Mouse (Mus musculus) intestine, postnatal 0 days (tissue): Measurements from ENCODE around the gene Dcaf12. TPM values are rescaled to one million over a fixed set of nuclear protein-coding genes. Genes with fewer than 3 reads are reported as not detected.

Experiments used
- ATAC-seq: fragments of 200-750 bp; cut with Nextera tagmentation; 2 replicates; pipeline ENCODE4 v1.8.0; 2017; ENCODE audit warnings: mild to moderate bottlenecking, moderate TSS enrichment, moderate library complexity
- H3K27ac ChIP-seq: fragments of 300-500 bp; sonication (generic); 2 replicates; pipeline ENCODE4 v1.5.1; 2014; ENCODE audit warnings: mild to moderate bottlenecking, low read depth, low read length, moderate library complexity
- H3K27me3 ChIP-seq: fragments of 300-500 bp; sonication (generic); replicated peaks from 2 replicates; pipeline ENCODE4 v1.6.1; 2014; ENCODE audit warnings: low read length, mixed read lengths; ENCODE audit not compliant: control insufficient read depth, insufficient read depth
- H3K36me3 ChIP-seq: fragments of 300-500 bp; sonication (generic); 2 replicates; pipeline ENCODE4 v1.6.1; 2014; ENCODE audit warnings: mild to moderate bottlenecking, moderate library complexity; ENCODE audit not compliant: control insufficient read depth, insufficient read depth
- H3K4me1 ChIP-seq: fragments of 300-500 bp; sonication (generic); replicated peaks from 2 replicates; pipeline ENCODE4 v1.6.1; 2014; ENCODE audit warnings: antibody characterized with exemption, low read length, mixed read lengths; ENCODE audit not compliant: control insufficient read depth, insufficient read depth
- H3K4me2 ChIP-seq: fragments of 300-500 bp; sonication (generic); replicated peaks from 2 replicates; pipeline ENCODE4 v1.6.1; 2014; ENCODE audit warnings: low read depth, mild to moderate bottlenecking, moderate library complexity
- H3K4me3 ChIP-seq: fragments of 300-500 bp; sonication (generic); 2 replicates; pipeline ENCODE4 v1.5.1; 2014; ENCODE audit warnings: low read depth, low read length
- H3K9ac ChIP-seq: fragments of 300-500 bp; sonication (generic); 2 replicates; pipeline ENCODE4 v1.6.1; 2014; ENCODE audit warnings: mild to moderate bottlenecking, low read depth, low read length
- H3K9me3 ChIP-seq: fragments of 300-500 bp; sonication (generic); 2 replicates; pipeline ENCODE4 v1.6.1; 2016; ENCODE audit warnings: mixed run types; ENCODE audit not compliant: control insufficient read depth
- CTCF ChIP-seq: sonication (generic); IDR thresholded peaks from 2 replicates; pipeline ENCODE4 v1.5.1; 2016; ENCODE audit warnings: low read depth, mild to moderate bottlenecking, control low read depth, antibody characterized with exemption, moderate library complexity
- WGBS: fragments of 180-500 bp; shearing (Covaris S2); extraction: QIAGEN DNeasy Blood & Tissue Kit; methylation state at CpG from one replicate; pipeline ENCODE4 v1.1.7; 2014; 5-methylcytosine and 5-hydroxymethylcytosine counted together
- polyA plus RNA-seq: library from polyadenylated mRNA; unstranded; fragments of >200 nt; fragmentation: Nextera tagmentation; extraction: Ambion mirVana; gene quantifications from 2 replicates; pipeline ENCODE4 v1.2.1, GENCODE M21; 2015

The Dcaf12 gene
- polyA plus RNA-seq, 1 experiment from 2014 or later, result 27.0 TPM

GRCm38 (mm10) chr4:41303671-41304070 is 11.0 kb downstream of the Dcaf12 start:
- peaks cover 64% of the 10 kb centered on the region for H3K36me3 ChIP-seq
- no peaks in the 10 kb centered on the region for H3K4me1 ChIP-seq
- no peak overlapping the region for H3K4me3 ChIP-seq
- H3K27ac ChIP-seq, result no peak overlapping the region
- ATAC-seq, result no peak
- no peaks in the 10 kb centered on the region for H3K27me3 ChIP-seq
- WGBS, result 75% methylated on average over 7 of the region's 7 CpGs
- no peak overlapping the region for H3K4me2 ChIP-seq
- no peak overlapping the region for H3K9ac ChIP-seq
- no peak for TF ChIP-seq CTCF
- H3K9me3 ChIP-seq, result no peaks in the 10 kb centered on the region

DNA sequence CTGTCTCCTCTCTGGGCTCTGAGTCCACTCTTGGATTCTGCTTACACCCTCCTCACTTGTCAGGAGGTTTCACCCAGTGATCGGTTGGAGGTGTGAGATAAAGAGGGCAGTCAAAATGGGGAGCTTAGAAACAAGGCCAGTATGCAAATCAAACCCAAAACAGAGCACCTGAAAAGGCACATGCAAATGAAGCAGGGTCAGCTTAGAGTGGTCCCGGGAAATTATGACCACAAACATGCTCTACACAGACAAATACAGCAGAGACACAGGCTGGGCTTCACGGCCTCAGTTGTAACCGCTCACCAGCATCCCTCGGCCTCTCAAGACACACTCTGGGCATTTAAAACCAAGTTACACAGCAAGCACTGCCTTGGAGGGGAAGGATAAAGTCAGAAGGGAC is 15.7 kb downstream of the Dcaf12 start:
- Histone ChIP-seq H3K4me3 (no peak overlapping the region), H3K27me3 (no peaks in the 10 kb centered on the region), H3K36me3 (peaks cover 88% of the 10 kb centered on the region), H3K27ac (no peak overlapping the region), H3K9ac (no peak overlapping the region), H3K4me1 (no peaks in the 10 kb centered on the region), H3K4me2 (no peak overlapping the region), H3K9me3 (no peaks in the 10 kb centered on the region)
- ATAC-seq, result no peak
- 96% methylated on average over 5 of the region's 5 CpGs for WGBS
- TF ChIP-seq CTCF, result no peak

DNA sequence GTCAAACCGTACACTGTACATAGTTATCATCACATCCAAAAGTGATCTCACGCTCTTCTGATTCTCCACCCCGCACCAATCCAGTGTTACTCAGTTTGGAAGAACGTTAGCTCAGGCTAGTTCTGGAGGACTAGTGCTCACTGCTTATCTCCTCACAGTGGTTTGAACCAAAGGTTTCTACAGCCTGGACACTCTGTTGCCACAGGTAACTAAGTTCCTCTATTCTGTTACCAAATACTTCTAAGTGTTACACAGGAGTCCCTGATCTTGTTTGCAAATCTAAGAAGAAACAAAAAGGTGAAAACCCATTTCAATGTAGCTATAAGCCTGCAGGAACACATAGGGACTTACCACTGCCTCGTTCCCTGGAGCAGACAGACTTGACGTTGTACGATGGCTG is 18.7 kb downstream of the Dcaf12 start:
- H3K9me3 ChIP-seq, result no peaks in the 10 kb centered on the region
- no peak overlapping the region for H3K27ac ChIP-seq
- WGBS, result 92% methylated on average over 7 of the region's 7 CpGs
- H3K4me2 ChIP-seq, result no peak overlapping the region
- ATAC-seq, result no peak
- no peak overlapping the region for H3K9ac ChIP-seq
- no peak for TF ChIP-seq CTCF
- H3K36me3 ChIP-seq, result peaks cover 92% of the 10 kb centered on the region
- no peaks in the 10 kb centered on the region for H3K4me1 ChIP-seq
- no peaks in the 10 kb centered on the region for H3K27me3 ChIP-seq
- no peak overlapping the region for H3K4me3 ChIP-seq

- no peak for ATAC-seq
- peaks cover 92% of the 10 kb centered on the region for H3K36me3 ChIP-seq
- WGBS, result 86% methylated on average over 11 of the region's 11 CpGs
Measured at GRCm38 (mm10) chr4:41295507-41295906, 19.2 kb downstream of the Dcaf12 start.

DNA sequence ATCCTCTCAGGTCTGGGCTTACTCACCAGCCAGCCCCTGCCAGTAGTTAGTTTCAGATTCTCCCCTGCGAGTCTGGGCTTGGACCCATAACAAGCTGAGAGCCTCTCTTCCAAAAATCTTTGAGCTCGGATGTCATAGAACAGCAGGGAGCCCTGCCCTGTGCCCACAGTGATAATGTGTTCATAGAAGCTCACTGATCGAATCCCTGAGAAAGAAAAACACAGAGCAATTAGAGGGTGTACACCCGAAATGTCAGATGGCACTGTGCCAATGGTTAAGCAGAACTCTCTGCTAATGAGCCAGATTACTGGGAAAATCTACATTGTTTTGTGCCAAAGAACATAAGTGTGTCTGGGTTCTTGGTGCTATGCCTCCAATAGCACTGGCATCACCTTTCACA is 20.8 kb downstream of the Dcaf12 start:
- Histone ChIP-seq H3K36me3 (peaks cover 82% of the 10 kb centered on the region), H3K4me3 (no peak overlapping the region), H3K9me3 (no peaks in the 10 kb centered on the region), H3K27me3 (no peaks in the 10 kb centered on the region), H3K9ac (no peak overlapping the region), H3K27ac (no peak overlapping the region), H3K4me2 (no peak overlapping the region), H3K4me1 (no peaks in the 10 kb centered on the region)
- no peak for TF ChIP-seq CTCF
- WGBS, result 87% methylated on average over 4 of the region's 4 CpGs
- no peak for ATAC-seq

More at GRCm38 (mm10) chr4:41295507-41295906, 19.2 kb downstream of the Dcaf12 start:
- no peak overlapping the region for H3K27ac ChIP-seq
- no peak overlapping the region for H3K4me2 ChIP-seq
- H3K4me1 ChIP-seq, result no peaks in the 10 kb centered on the region
- H3K9ac ChIP-seq, result no peak overlapping the region
- no peak for TF ChIP-seq CTCF
- no peaks in the 10 kb centered on the region for H3K27me3 ChIP-seq
- H3K9me3 ChIP-seq, result no peaks in the 10 kb centered on the region
- no peak overlapping the region for H3K4me3 ChIP-seq

GRCm38 (mm10) chr4:41289802-41290201 is 24.9 kb downstream of the Dcaf12 start:
- Histone ChIP-seq H3K9ac (no peak overlapping the region), H3K27ac (no peak overlapping the region)
- no peak for TF ChIP-seq CTCF

GRCm38 (mm10) chr4:41286420-41286819 is 28.3 kb downstream of the Dcaf12 start:
- Histone ChIP-seq H3K4me2 (no peak overlapping the region), H3K27me3 (no peaks in the 10 kb centered on the region), H3K36me3 (peaks cover 15% of the 10 kb centered on the region; the same call in 1 of the 2 replicates), H3K4me1 (no peaks in the 10 kb centered on the region), H3K27ac (no peak overlapping the region), H3K9ac (no peak overlapping the region), H3K4me3 (no peak overlapping the region), H3K9me3 (no peaks in the 10 kb centered on the region)
- 21% methylated on average over 3 of the region's 3 CpGs for WGBS
- peak; percentile 80 for TF ChIP-seq CTCF
- no peak for ATAC-seq

More at GRCm38 (mm10) chr4:41289802-41290201, 24.9 kb downstream of the Dcaf12 start:
- no peak for ATAC-seq
- Histone ChIP-seq H3K4me3 (no peak overlapping the region), H3K4me1 (no peaks in the 10 kb centered on the region), H3K4me2 (no peak overlapping the region), H3K36me3 (peaks cover 46% of the 10 kb centered on the region), H3K9me3 (no peaks in the 10 kb centered on the region), H3K27me3 (no peaks in the 10 kb centered on the region)
- WGBS, result 71% methylated on average over 7 of the region's 7 CpGs
